Mouse (Mus musculus): ENCODE measurements around the gene Gm20683. TPM values are rescaled to one million over a fixed set of nuclear protein-coding genes. Genes with fewer than 3 reads are reported as not detected.

Gene Gm20683
- polyA plus RNA-seq (2017; shearing (Covaris generic)), result 0.59 TPM

DNA sequence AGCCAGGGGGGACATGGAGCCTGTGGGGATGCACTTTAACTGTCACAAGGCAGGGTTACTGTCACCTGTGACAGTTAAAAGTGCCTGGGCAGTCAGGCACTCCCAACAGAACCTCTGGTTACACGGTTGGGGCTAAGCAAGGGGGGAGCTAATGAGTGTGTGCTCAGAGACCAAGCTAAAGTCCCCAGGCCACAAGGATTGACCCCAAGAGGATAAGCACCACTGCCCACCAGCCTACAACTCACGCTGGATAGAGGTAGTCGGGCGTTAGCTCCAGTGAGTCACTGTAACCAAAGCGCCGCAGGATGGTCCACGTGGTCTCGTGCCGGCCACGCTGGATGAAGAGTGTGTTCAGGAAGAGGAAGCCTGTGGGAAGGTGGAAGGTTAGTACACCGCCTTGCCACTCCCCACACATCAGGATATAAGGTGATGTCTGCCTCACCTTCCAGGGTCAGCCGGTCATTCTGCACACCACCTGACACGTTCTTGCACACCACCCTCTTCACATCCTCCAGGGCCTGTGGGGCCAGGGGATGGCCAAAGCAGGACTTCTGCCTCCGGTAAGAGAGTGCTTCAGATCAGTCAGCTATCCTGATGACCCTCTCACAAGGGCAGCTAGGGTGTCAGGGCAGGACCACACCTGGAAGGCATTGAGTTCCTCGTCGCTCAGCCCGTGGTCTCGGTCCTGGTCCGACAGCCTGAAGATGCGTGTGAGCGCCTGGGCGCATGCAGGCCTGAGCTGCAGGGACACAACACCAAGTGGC, at the start of gene Gm20683:
Gene Gm20683 (minus strand): TSS at position 647 of the 764 bp plus-strand sequence.

GRCm38 (mm10) chr17:25880196-25880910, 38.8 kb upstream of the Gm20683 start, which contains the start of gene Wfikkn1:
Gene Wfikkn1, minus strand, starts transcription at chr17:25880858.

GRCm38 (mm10) chr17:25874721-25875170, 33.2 kb upstream of the Gm20683 start, which contains the start of gene Mettl26:
Gene Mettl26, plus strand, starts transcription at chr17:25875074.

GRCm38 (mm10) chr17:25868601-25869191, 27.1 kb upstream of the Gm20683 start, which contains the start of gene Mcrip2:
Gene Mcrip2, minus strand, starts transcription at chr17:25868764.

GRCm38 (mm10) chr17:25860832-25861703, 19.5 kb upstream of the Gm20683 start, which contains the start of gene Wdr90:
Gene Wdr90, minus strand, starts transcription at chr17:25861501.

DNA sequence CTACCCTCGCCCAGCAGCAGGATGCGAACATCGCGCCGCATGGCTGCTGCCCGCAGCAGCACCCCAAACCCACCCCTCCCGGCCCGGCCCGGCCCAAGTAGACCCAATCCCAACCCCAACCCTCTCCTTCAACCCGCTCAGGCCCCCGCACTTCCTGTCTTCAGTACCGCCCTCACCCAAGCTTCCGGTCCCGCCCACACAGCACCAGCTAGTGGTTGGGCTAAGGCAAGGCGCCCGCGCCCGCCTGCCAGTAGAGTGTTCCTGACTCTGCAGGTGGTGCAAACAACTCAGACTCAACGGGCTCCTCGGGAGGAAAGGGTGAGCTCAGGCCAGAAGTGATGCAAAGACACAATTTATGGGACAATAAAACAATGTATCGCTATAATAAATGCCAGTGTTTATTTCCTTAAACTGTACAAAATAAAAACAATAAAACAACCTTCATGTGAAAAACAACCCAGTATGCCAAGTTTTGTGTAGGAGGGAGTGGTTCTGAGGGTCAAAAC, 2.9 kb upstream of the Gm20683 start, which contains the start of gene Rhot2:
Gene Rhot2 (minus strand): TSS at position 456 of the 506 bp plus-strand sequence.

GRCm38 (mm10) chr17:25837076-25837410, 4.5 kb downstream of the Gm20683 start, which contains the start of gene Rhbdl1:
Gene Rhbdl1, minus strand, starts transcription at chr17:25837295.

DNA sequence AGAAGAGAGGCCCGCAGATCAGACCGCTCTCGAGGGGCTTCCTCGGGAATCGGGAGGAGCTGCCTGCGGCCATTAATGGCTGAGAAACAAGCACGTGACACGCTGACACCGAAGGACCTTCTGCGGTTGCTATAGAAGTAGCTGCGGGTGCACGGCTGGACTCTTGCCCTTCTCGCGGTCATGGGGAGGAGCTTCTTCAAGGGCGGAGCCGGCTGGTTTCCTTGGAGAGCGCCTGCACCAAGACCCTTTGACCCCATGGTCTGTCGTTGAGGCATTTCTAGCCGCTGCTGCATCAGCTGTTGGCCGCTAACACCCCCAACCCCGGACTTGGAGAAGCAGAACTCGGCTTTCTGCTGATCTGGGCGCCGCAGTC, 8.3 kb downstream of the Gm20683 start, which contains the start of gene Stub1:
Gene Stub1 (minus strand): TSS at position 114 of the 373 bp plus-strand sequence.

DNA sequence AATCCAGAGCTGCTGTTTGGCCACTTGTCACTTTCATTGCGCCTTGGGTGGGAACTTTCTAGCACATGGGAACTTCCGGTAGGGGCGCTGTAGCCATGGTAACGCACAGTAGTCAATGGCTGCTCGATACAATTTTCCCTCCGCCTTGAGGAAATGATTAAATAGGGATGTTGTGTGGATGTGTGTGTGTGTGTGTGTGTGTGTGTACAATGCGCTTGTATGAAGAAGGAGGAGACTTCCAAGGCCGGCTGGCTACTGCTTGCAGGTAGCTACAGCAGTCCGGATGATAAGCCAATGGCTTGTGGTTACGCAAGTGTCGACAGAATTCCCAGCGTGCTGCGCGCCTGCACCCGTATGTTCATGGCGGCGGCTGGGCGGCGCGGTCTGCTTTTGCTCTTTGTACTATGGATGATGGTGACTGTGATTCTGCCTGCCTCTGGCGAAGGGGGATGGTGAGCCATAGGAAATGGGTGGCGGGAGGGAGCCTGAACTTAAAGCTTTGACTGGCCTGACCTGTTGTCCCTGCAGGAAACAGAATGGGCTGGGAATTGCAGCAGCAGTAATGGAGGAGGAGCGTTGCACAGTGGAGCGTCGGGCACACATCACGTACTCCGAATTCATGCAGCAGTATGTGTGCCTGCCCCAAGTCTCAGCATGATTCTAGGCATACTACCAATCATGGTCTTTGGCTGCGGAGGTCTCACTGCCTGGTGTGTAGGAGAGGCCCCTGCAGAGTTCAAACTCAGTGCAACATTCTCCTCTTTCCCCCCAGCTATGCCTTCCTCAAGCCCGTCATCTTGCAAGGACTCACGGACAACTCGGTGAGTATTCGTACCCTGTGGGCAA, 12.6 kb downstream of the Gm20683 start, which contains the start of gene Jmjd8:
Gene Jmjd8 (plus strand): TSS at position 156 of the 846 bp plus-strand sequence.

DNA sequence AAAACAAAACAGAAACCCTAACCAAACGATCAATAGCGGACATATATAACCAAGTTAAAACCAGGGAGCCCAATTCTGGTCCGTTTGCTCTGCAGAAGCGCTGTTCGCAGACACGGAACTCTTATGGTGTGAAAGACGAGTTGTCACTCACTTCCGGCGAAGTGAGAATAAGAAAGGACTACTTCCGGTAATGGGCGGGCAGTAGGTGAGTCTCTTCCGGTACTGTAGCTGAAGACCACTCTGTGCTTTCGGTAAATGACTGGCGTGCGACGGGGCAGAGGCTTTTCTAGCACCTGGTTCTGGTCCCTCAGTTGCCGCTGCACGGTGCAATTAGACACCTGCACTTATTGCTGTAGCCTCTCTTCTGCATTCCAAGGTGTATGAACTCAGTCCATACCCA, 18.1 kb downstream of the Gm20683 start, which contains the start of gene Wdr24:
Gene Wdr24 (plus strand): TSS at position 176 of the 400 bp plus-strand sequence.

DNA sequence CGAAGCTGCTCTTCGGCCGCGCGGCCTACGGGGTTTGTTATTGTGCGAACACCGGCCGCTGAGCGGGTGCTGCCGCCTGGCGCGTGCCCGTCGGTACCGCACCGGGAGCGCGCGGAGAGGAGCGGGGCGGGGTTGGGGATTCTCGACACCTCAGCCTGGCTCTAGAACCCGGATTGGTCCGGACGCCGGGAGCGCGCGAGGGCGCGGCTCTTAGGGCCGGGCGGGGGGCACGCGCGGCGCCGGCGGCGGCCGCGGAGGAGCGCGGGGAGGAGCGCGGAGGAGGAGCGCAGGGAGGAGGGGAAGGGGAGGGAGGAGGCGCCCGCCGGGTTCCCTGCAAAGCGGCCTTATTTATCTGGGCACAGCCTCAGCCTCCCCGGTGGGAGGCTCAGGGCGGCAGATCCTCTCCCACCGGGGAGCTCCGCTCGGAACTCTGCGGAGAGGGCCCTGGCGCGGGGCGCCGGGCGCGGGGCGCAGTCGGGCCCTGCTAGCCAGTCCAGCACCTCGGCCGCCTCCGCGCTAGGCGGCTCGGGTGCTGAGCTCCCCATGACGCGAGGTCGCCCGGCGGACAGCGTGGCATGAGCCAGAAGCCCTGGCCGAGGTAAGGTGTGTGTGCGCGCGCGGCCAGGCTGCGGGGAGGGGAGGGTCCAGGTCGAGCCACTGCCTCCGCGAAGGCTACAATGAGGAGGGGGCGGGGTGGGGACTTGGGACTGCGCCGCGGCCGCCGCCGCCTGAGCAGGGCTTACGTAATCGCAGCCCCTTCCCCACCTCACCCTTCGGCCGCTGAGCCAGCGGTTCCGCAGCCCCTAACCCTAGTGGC, 32.6 kb downstream of the Gm20683 start, which contains the start of gene Fbxl16:
Gene Fbxl16 (plus strand): TSS at position 297 of the 817 bp plus-strand sequence.

GRCm38 (mm10) chr17:25796951-25797369, 44.6 kb downstream of the Gm20683 start, which contains the start of gene Metrn:
Gene Metrn, minus strand, starts transcription at chr17:25797136.

DNA sequence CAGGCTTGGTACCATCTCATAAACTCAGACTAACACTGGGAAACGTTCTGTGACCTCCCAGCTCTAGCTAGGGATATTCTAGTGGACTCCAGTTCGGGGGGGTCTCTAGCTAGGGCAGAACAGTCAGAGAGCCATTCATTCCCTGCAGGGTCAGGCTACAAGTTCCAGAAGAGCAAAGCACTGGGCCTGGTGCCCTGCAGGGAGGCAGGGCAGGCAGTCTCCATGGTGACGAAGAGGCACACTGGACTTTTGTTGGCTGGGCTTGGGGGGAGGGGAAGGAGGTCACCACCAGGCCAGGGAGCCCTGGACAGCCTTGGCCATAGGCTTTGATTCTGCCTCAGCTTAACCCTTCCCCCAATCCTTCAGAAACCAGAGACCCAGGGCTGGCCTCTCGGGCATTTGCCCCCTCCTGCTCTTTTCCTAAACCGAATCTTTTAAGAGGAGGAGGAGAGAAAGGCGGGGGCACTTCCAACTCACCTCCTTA, 45.9 kb downstream of the Gm20683 start, which contains the start of gene AC134908.4:
Gene AC134908.4 (minus strand): TSS at position 51 of the 484 bp plus-strand sequence.

DNA sequence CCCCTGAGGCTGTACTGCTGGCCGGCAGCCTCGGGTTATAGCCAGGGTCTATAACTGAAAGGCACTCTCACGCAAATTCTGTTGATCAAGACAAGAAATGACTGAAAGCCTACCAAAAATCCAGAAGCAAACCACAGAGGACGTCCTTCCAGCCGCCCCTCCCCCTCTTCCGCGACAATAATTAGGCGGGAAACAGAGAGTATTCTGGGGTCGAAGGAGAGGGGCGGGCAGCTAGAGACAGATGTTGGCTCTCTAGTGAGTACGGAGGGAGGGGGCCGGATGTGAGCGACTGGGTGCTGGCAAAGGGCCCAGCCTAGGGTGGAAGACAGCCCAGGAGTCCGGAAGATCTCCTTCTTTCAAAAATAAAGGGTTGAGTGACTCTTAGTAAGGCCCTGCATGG, 48.9 kb downstream of the Gm20683 start, which contains the start of gene Fam173a:
Gene Fam173a (minus strand): TSS at position 287 of the 400 bp plus-strand sequence.

GRCm38 (mm10) chr17:25786280-25786679, 55.3 kb downstream of the Gm20683 start, which contains the start of gene Ccdc78:
Gene Ccdc78, plus strand, starts transcription at chr17:25786580.

DNA sequence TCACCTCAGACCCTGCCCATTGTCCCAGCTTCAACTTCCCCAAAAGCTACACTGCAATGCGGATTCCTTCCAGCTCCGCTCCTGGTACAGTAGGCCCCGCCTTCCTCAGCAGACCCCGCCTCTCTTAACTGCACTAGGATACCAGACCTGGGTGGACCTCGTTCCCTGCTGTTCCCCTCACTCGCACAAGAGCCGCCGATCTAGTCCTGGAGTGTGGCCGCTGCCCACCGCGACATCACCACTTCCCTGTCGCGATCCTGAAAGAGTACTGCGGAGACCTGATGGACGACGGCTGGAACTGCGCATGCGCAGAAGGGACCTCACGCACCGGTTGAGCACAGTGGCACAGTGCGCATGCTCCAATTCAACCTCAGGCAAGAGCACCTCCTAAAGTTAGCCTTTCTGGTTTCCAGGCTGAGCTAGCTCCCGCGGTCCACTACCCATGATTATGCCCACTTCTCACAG, 56.2 kb downstream of the Gm20683 start, which contains the start of gene Haghl:
Gene Haghl (minus strand): TSS at position 393 of the 465 bp plus-strand sequence.

